In genomic region chr13:21199046-21200028, GRCm38 (mm10) we compare ENCODE assay signal across 1 mouse cellular context.
A peak's percentile ranks its signal among the peaks of the same experiment; 100 is the strongest.
TF ChIP-seq lines count a peak whose summit lies in the region.

No protein-coding gene starts in this region.

TF ChIP-seq in MEL, 35 proteins besides CTCF, POLR2A, EP300 and RAD21 (continued from another document):
- 0 out of 2 replicates have a peak, but pooled peaks have one; percentile 56 for TF ChIP-seq MAZ (IDR thresholded peaks at IDR 0.05; ENCODE audit: low read depth, low read length)
- peak; percentile 62 for TF ChIP-seq HCFC1 (IDR thresholded peaks at IDR 0.05; ENCODE audit: low read depth, low read length)
- TF ChIP-seq TBP (IDR thresholded peaks at IDR 0.05; ENCODE audit: low read depth, low read length) = no peak
- TF ChIP-seq ZC3H11A (IDR thresholded peaks at IDR 0.05; ENCODE audit: low read depth, low read length) = no peak
- no peak for TF ChIP-seq CHD2 (IDR thresholded peaks at IDR 0.05; ENCODE audit: low read length)
- TF ChIP-seq MAFK (IDR thresholded peaks at IDR 0.05; ENCODE audit: borderline replicate concordance, low read depth, low read length) = no peak
- no peak for TF ChIP-seq TAL1 (IDR thresholded peaks at IDR 0.05; ENCODE audit: low read length)
- no peak for TF ChIP-seq GATA1 (IDR thresholded peaks at IDR 0.05; ENCODE audit: low read depth, low read length)
- TF ChIP-seq MXI1 (IDR thresholded peaks at IDR 0.05; ENCODE audit: low read depth, low read length) = peak; percentile 50; the same call in 1 of the 2 replicates
- no peak for TF ChIP-seq BHLHE40 (IDR thresholded peaks at IDR 0.05; ENCODE audit: borderline replicate concordance, low read depth, low read length)
- 0 out of 2 replicates have a peak, but pooled peaks have one; percentile 11 for TF ChIP-seq ETS1 (IDR thresholded peaks at IDR 0.05; ENCODE audit: low read depth, low read length)
- TF ChIP-seq MAX (IDR thresholded peaks at IDR 0.05; ENCODE audit: low read length) = no peak
- TF ChIP-seq JUND (IDR thresholded peaks at IDR 0.05; ENCODE audit: low read depth, low read length) = no peak
- TF ChIP-seq NELFE (IDR thresholded peaks at IDR 0.05; ENCODE audit: low read depth, low read length) = no peak
- no peak for TF ChIP-seq ZMIZ1 (IDR thresholded peaks at IDR 0.05; ENCODE audit: low read depth, low read length)
- no peak for TF ChIP-seq SMC3 (IDR thresholded peaks at IDR 0.05; ENCODE audit: low read depth, low read length)
- TF ChIP-seq MEF2A (IDR thresholded peaks at IDR 0.05; ENCODE audit: extremely low read depth, insufficient replicate concordance, low read depth, low read length, poor library complexity, severe bottlenecking) = no peak
- no peak for TF ChIP-seq UBTF (IDR thresholded peaks at IDR 0.05; ENCODE audit: borderline replicate concordance, insufficient read depth, low read depth, low read length)
- TF ChIP-seq GABPA (IDR thresholded peaks at IDR 0.05; ENCODE audit: low read depth, low read length) = no peak
- TF ChIP-seq RCOR1 (IDR thresholded peaks at IDR 0.05; ENCODE audit: low read depth, low read length) = peak; percentile 42; the same call in 1 of the 2 replicates
